Comparison of ENCODE assay signal across 36 mouse cellular contexts in the genomic region with DNA sequence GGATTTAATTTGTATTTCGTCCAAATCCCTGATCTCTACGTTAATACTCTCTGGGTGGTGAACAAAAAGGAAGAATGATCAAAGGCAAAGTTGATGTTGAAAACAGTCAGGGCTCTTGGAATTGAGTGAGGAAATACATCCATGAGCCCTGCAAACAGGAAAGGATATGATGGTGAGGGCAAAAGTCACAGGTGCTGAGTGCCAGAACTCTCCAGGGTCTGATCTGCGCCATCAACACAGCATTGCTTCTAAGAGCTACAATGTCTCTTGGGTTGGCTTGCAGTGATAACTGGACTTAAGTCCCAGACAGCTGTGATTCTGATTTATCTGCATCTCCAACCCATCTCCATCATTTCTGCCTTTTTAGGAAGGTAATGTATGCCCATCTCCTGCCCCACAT. TPM values are rescaled to one million over a fixed set of nuclear protein-coding genes. Genes with fewer than 3 reads are reported as not detected.
"Had no signal": no experiment of that assay in that cellular context is flagged by ENCODE, and none has a peak within 500 bp of the region (broad histone marks: within the 10 kb centered on the region; RNA-seq: fewer than 3 reads in every experiment).

No protein-coding gene starts in this region.

- DNase-seq: left cerebral cortex, postnatal 4 days; liver; liver, embryonic 13.5 days; liver, postnatal 0 days; lung, adult 18-20 months; lung, adult 2 months; lung, embryonic 14.5 days; lung, postnatal 10 days; lung, postnatal 14 days; lung, postnatal 36 days; lung, postnatal 4 days; midbrain, embryonic 14.5 days had no signal

- H3K27me3 ChIP-seq: limb, embryonic 12.5 days; limb, embryonic 13.5 days; limb, embryonic 15.5 days; liver, embryonic 12.5 days; liver, embryonic 13.5 days; liver, embryonic 15.5 days; lung, embryonic 15.5 days; megakaryocyte, embryonic 14.5 days; midbrain, embryonic 12.5 days; midbrain, embryonic 13.5 days; midbrain, embryonic 15.5 days; neural tube, embryonic 12.5 days had no signal

- H3K27ac ChIP-seq: limb, embryonic 10.5 days; limb, embryonic 12.5 days; limb, embryonic 13.5 days; limb, embryonic 15.5 days; liver, embryonic 12.5 days; liver, embryonic 13.5 days; liver, embryonic 14.5 days; liver, embryonic 15.5 days; lung, embryonic 15.5 days; macrophage; midbrain, embryonic 10.5 days; midbrain, embryonic 12.5 days; midbrain, embryonic 13.5 days; midbrain, embryonic 15.5 days; neural tube, embryonic 12.5 days had no signal

- H3K4me3 ChIP-seq: limb, embryonic 10.5 days; limb, embryonic 12.5 days; limb, embryonic 13.5 days; limb, embryonic 15.5 days; liver, embryonic 12.5 days; liver, embryonic 13.5 days; liver, embryonic 15.5 days; lung, embryonic 15.5 days; megakaryocyte, embryonic 14.5 days; midbrain, embryonic 10.5 days; midbrain, embryonic 12.5 days; midbrain, embryonic 13.5 days; midbrain, embryonic 15.5 days; myocyte; neural tube, embryonic 12.5 days had no signal

- H3K36me3 ChIP-seq: limb, embryonic 10.5 days; limb, embryonic 12.5 days; limb, embryonic 13.5 days; limb, embryonic 15.5 days; liver, embryonic 12.5 days; liver, embryonic 13.5 days; liver, embryonic 15.5 days; lung, embryonic 15.5 days; midbrain, embryonic 10.5 days; midbrain, embryonic 12.5 days; midbrain, embryonic 13.5 days; midbrain, embryonic 15.5 days; neural tube, embryonic 12.5 days had no signal

- H3K4me1 ChIP-seq: limb, embryonic 10.5 days; limb, embryonic 12.5 days; limb, embryonic 13.5 days; limb, embryonic 15.5 days; liver, embryonic 12.5 days; liver, embryonic 13.5 days; liver, embryonic 15.5 days; lung, embryonic 15.5 days; midbrain, embryonic 10.5 days; midbrain, embryonic 12.5 days; midbrain, embryonic 13.5 days; midbrain, embryonic 15.5 days; neural tube, embryonic 12.5 days had no signal

- H3K9ac ChIP-seq: limb, embryonic 12.5 days; limb, embryonic 13.5 days; limb, embryonic 15.5 days; liver, embryonic 12.5 days; liver, embryonic 13.5 days; liver, embryonic 14.5 days; liver, embryonic 15.5 days; liver, postnatal 0 days; lung, embryonic 14.5 days; lung, embryonic 15.5 days; midbrain, embryonic 12.5 days; midbrain, embryonic 13.5 days; midbrain, embryonic 15.5 days; neural tube, embryonic 12.5 days had no signal

RNA-seq across cellular contexts. Expression of a gene that starts 4.3 kb away (rescaled TPM):
- total RNA-seq: left cerebral cortex, postnatal 10 days; left cerebral cortex, postnatal 14 days; left cerebral cortex, postnatal 4 days; midbrain, postnatal 0 days had no signal
- polyA plus RNA-seq: limb, embryonic 10.5 days; limb, embryonic 11.5 days; limb, embryonic 12.5 days; liver, adult 2 months; liver, embryonic 15.5 days; liver, embryonic 16.5 days; midbrain, embryonic 10.5 days; midbrain, embryonic 12.5 days; midbrain, embryonic 13.5 days; midbrain, embryonic 14.5 days; midbrain, embryonic 15.5 days; midbrain, embryonic 16.5 days; midbrain, postnatal 0 days; neural tube, embryonic 11.5 days; neural tube, embryonic 12.5 days had no signal
